Mouse (Mus musculus): ENCODE measurements at regions not wholly inside any gene's neighbourhood (a gene's known extent, or its start where the extent isn't known, plus 50 kb on each side); places are given as distances from the start of the nearest gene placed in this dataset.

GRCm38 (mm10) chr5:107048607-107049006, 84.5 kb downstream of the Cdc7 start:
- ATAC-seq (ENCODE audit: insufficient read depth, low FRiP score), result no peak
- no peak overlapping the region for H3K9ac ChIP-seq (ENCODE audit: low read length)
- H3K27ac ChIP-seq (ENCODE audit: low read length), result peak overlapping the region; percentile 29; the same call in 1 of the 2 replicates

GRCm38 (mm10) chr5:107050076-107050475, 86.0 kb downstream of the Cdc7 start:
- Histone ChIP-seq H3K9me3 (replicated peaks; ENCODE audit: control insufficient read depth, low read length) (no peaks in the 10 kb centered on the region), H3K4me1 (ENCODE audit: control insufficient read depth, insufficient read depth, low read length) (peaks cover 23% of the 10 kb centered on the region), H3K9ac (ENCODE audit: low read length) (no peak overlapping the region), H3K4me3 (replicated peaks; ENCODE audit: low read length) (no peak overlapping the region), H3K27me3 (ENCODE audit: control insufficient read depth, insufficient read depth, low read length) (no peaks in the 10 kb centered on the region), H3K36me3 (ENCODE audit: control insufficient read depth, insufficient read depth, low read length) (no peaks in the 10 kb centered on the region), H3K27ac (ENCODE audit: low read length) (no peak overlapping the region), H3K4me2 (ENCODE audit: low read depth, low read length) (no peak overlapping the region)
- ATAC-seq (ENCODE audit: insufficient read depth, low FRiP score), result no peak
- WGBS, result 56% methylated on average over 3 of the region's 3 CpGs

More at GRCm38 (mm10) chr5:107048607-107049006, 84.5 kb downstream of the Cdc7 start:
- Histone ChIP-seq H3K36me3 (ENCODE audit: control insufficient read depth, insufficient read depth, low read length) (no peaks in the 10 kb centered on the region), H3K9me3 (replicated peaks; ENCODE audit: control insufficient read depth, low read length) (no peaks in the 10 kb centered on the region), H3K4me2 (ENCODE audit: low read depth, low read length) (no peak overlapping the region), H3K27me3 (ENCODE audit: control insufficient read depth, insufficient read depth, low read length) (no peaks in the 10 kb centered on the region), H3K4me3 (replicated peaks; ENCODE audit: low read length) (no peak overlapping the region), H3K4me1 (ENCODE audit: control insufficient read depth, insufficient read depth, low read length) (peaks cover 22% of the 10 kb centered on the region)
- WGBS, result 49% methylated on average over 5 of the region's 5 CpGs

- ATAC-seq (ENCODE audit: insufficient read depth, low FRiP score), result peak; percentile 62; the same call in 1 of the 2 replicates
- Histone ChIP-seq H3K36me3 (ENCODE audit: control insufficient read depth, insufficient read depth, low read length) (no peaks in the 10 kb centered on the region), H3K4me2 (ENCODE audit: low read depth, low read length) (no peak overlapping the region), H3K27me3 (ENCODE audit: control insufficient read depth, insufficient read depth, low read length) (no peaks in the 10 kb centered on the region), H3K27ac (ENCODE audit: low read length) (peak overlapping the region; percentile 83), H3K4me3 (replicated peaks; ENCODE audit: low read length) (no peak overlapping the region), H3K9me3 (replicated peaks; ENCODE audit: control insufficient read depth, low read length) (no peaks in the 10 kb centered on the region), H3K4me1 (ENCODE audit: control insufficient read depth, insufficient read depth, low read length) (peaks cover 13% of the 10 kb centered on the region; the same call in 1 of the 2 replicates), H3K9ac (ENCODE audit: low read length) (peak overlapping the region; percentile 37)
- 54% methylated on average over 10 of the region's 10 CpGs for WGBS
These were observed 87.7 kb downstream of the Cdc7 start for GRCm38 (mm10) chr5:107051868-107052267.

- ATAC-seq (ENCODE audit: insufficient read depth, low FRiP score), result no peak
- Histone ChIP-seq H3K4me2 (ENCODE audit: low read depth, low read length) (no peak overlapping the region), H3K4me1 (ENCODE audit: control insufficient read depth, insufficient read depth, low read length) (peaks cover 9% of the 10 kb centered on the region; the same call in 1 of the 2 replicates), H3K36me3 (ENCODE audit: control insufficient read depth, insufficient read depth, low read length) (no peaks in the 10 kb centered on the region), H3K27me3 (ENCODE audit: control insufficient read depth, insufficient read depth, low read length) (no peaks in the 10 kb centered on the region), H3K9ac (ENCODE audit: low read length) (no peak overlapping the region), H3K4me3 (replicated peaks; ENCODE audit: low read length) (no peak overlapping the region), H3K27ac (ENCODE audit: low read length) (no peak overlapping the region), H3K9me3 (replicated peaks; ENCODE audit: control insufficient read depth, low read length) (no peaks in the 10 kb centered on the region)
- WGBS, result 38% methylated on average over 6 of the region's 6 CpGs
These were observed 90.9 kb downstream of the Cdc7 start for GRCm38 (mm10) chr5:107054900-107055452.

GRCm38 (mm10) chr5:107055455-107055854, 91.3 kb downstream of the Cdc7 start:
- Histone ChIP-seq H3K4me1 (ENCODE audit: control insufficient read depth, insufficient read depth, low read length) (peaks cover 9% of the 10 kb centered on the region; the same call in 1 of the 2 replicates), H3K9ac (ENCODE audit: low read length) (no peak overlapping the region), H3K36me3 (ENCODE audit: control insufficient read depth, insufficient read depth, low read length) (no peaks in the 10 kb centered on the region), H3K27ac (ENCODE audit: low read length) (no peak overlapping the region), H3K4me2 (ENCODE audit: low read depth, low read length) (no peak overlapping the region), H3K4me3 (replicated peaks; ENCODE audit: low read length) (no peak overlapping the region), H3K9me3 (replicated peaks; ENCODE audit: control insufficient read depth, low read length) (no peaks in the 10 kb centered on the region), H3K27me3 (ENCODE audit: control insufficient read depth, insufficient read depth, low read length) (no peaks in the 10 kb centered on the region)
- no peak; the same call in 1 of the 2 replicates for ATAC-seq (ENCODE audit: insufficient read depth, low FRiP score)
- 29% methylated on average over 3 of the region's 3 CpGs for WGBS
